Mouse (Mus musculus): ENCODE data around the gene Gab3. TPM values are rescaled to one million over a fixed set of nuclear protein-coding genes. Genes with fewer than 3 reads are reported as not detected.
A peak's percentile ranks its signal among the peaks of the same experiment; 100 is the strongest.

Gab3 gene
- total and polyA plus RNA-seq, 2 experiments from 2014 or later: 2.3 to 3.5 TPM

DNA sequence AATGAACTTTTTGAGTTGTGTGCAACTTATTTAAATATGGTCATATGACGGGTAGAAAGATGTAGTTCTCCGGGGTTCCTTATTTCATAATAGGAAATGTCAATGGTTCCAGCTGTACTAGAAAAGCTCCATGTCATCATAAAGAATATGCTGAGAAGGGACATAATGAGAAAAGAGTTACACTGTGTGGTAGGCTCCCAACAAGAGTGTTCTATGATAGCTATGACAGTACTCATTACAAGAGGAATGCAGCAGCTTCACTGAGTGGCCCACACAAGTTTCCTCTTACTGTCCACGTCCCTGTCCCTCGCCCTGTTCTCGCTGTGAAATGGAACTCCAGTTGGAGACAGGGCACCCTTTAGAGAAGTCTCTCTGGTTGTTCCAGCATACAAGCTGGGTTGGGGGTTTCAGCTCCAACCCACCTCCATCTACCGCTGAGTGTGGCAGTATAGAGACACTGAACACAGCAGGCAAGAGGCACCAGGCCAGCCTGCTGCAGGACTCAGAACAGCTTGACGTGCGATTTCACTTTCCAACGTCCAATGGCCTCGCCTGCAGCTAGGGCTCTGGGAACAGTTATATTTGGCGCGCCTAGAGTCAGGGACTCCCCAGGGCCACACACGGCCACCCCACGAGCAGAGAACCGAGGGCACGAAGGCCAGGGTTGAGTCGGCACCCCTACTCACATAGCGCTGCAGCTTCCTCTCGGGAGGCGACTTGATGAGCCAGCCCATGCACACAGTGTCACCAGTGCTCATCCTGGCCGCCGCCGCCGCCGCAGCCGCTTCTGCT lies 1.1 kb downstream of the Gab3 start:
- Histone ChIP-seq H3K9me3 (ENCODE audit: low read length) (no peaks in the 10 kb centered on the region), H3K9ac (replicated peaks; ENCODE audit: low read length) (peak overlapping the region; percentile 30; the same call in 1 of the 2 replicates), H3K27ac (peak overlapping the region; percentile 32; the same call in 1 of the 2 replicates), H3K4me1 (ENCODE audit: insufficient read depth, low read length) (no peaks in the 10 kb centered on the region), H3K4me2 (ENCODE audit: low read depth, low read length) (peak overlapping the region; percentile 58), H3K4me3 (ENCODE audit: low read length) (peak overlapping the region; percentile 46), H3K27me3 (ENCODE audit: insufficient read depth, low read length) (no peaks in the 10 kb centered on the region), H3K36me3 (ENCODE audit: insufficient read depth, low read length) (no peaks in the 10 kb centered on the region)
- TF ChIP-seq CTCF (IDR thresholded peaks at IDR 0.05; ENCODE audit: low read depth): no peak
- DNase-seq (ENCODE audit: low spot score) (peak; percentile 10), ATAC-seq (peak; percentile 91)
- 37% methylated on average over 25 of the region's 26 CpGs for WGBS

DNA sequence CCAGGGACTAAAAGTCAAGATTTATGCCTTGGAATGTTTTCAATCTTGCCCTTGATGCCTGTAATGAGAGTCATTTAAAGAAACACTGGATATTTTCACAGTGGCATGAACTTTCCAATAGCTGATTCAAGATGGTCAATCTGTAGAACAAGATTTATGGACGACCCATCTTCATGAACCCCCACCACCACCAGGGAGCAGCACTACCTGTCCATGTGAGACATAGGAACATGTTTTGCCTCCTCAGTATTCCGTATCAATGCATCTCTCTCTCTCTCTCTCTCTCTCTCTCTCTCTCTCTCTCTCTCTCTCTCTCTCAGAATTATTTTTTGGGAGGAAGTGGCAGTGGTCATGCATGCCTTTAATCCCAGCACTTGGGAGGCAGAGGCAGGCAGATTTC lies 2.9 kb downstream of the Gab3 start:
- TF ChIP-seq CTCF (IDR thresholded peaks at IDR 0.05; ENCODE audit: low read depth): 0 out of 2 replicates have a peak, but pooled peaks have one; percentile 4
- Histone ChIP-seq H3K27ac (no peak overlapping the region), H3K9ac (replicated peaks; ENCODE audit: low read length) (no peak overlapping the region), H3K27me3 (ENCODE audit: insufficient read depth, low read length) (no peaks in the 10 kb centered on the region), H3K9me3 (ENCODE audit: low read length) (no peaks in the 10 kb centered on the region), H3K4me2 (ENCODE audit: low read depth, low read length) (no peak overlapping the region), H3K4me3 (ENCODE audit: low read length) (no peak overlapping the region), H3K36me3 (ENCODE audit: insufficient read depth, low read length) (no peaks in the 10 kb centered on the region), H3K4me1 (ENCODE audit: insufficient read depth, low read length) (no peaks in the 10 kb centered on the region)
- no peak for DNase-seq (ENCODE audit: low spot score)
- WGBS: 60% methylated on average over 2 of the region's 2 CpGs
- ATAC-seq: no peak

GRCm38 (mm10) chrX:75056120-75056775 lies 29.0 kb downstream of the Gab3 start:
- Histone ChIP-seq H3K4me3 (ENCODE audit: low read length) (no peak overlapping the region), H3K4me1 (ENCODE audit: insufficient read depth, low read length) (no peaks in the 10 kb centered on the region), H3K9me3 (ENCODE audit: low read length) (no peaks in the 10 kb centered on the region), H3K27me3 (ENCODE audit: insufficient read depth, low read length) (no peaks in the 10 kb centered on the region), H3K27ac (no peak overlapping the region), H3K9ac (replicated peaks; ENCODE audit: low read length) (no peak overlapping the region), H3K36me3 (ENCODE audit: insufficient read depth, low read length) (no peaks in the 10 kb centered on the region), H3K4me2 (ENCODE audit: low read depth, low read length) (no peak overlapping the region)
- TF ChIP-seq CTCF (IDR thresholded peaks at IDR 0.05; ENCODE audit: low read depth): no peak
- DNase-seq (ENCODE audit: low spot score) (no peak), ATAC-seq (no peak)
- WGBS: 93% methylated on average over 2 of the region's 2 CpGs

DNA sequence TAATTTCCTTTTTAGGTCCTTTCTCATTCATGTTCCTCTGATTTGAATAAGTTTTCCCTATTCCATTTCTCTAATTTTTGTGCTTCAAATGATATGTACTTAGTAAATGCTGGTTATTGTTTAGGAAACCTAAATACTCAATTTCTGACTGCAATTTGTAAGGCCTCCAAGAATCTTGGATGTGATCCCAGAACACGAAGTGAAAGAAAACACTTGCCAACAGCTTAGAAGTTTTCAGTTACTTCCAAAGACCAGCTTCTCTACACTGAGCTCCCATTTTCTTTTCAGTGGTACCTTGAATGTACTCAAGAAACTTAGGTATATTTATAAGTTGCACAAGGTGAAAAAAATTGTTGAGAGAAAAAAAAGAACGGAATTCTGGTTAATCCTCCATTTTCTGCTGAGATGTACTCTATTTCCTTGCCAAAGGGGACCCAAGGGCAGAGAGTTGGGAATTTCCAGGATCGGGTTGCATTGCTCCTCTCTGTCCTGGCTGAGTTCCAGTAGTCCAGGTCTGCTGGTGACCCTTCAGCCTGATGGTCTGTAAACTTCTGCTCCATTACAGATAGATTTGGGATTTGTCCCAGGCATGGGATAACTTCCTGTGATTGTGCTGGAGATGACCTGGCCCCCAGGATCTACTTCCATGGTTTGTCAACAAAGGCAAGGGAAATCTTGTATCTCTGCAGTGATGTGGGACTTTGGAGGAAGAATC lies 38.2 kb downstream of the Gab3 start:
- TF ChIP-seq CTCF (IDR thresholded peaks at IDR 0.05; ENCODE audit: low read depth): no peak
- no peaks in the 10 kb centered on the region for H3K36me3 ChIP-seq (ENCODE audit: insufficient read depth, low read length)
- DNase-seq (ENCODE audit: low spot score) (peak; percentile 26), ATAC-seq (no peak)
- 0 out of 2 replicates have a peak overlapping the region, but pooled peaks have one; percentile 18 for H3K4me2 ChIP-seq (ENCODE audit: low read depth, low read length)
- H3K9ac ChIP-seq (replicated peaks; ENCODE audit: low read length): no peak overlapping the region
- 50% methylated on average over 3 of the region's 3 CpGs for WGBS
- H3K27me3 ChIP-seq (ENCODE audit: insufficient read depth, low read length): no peaks in the 10 kb centered on the region
- H3K4me3 ChIP-seq (ENCODE audit: low read length): no peak overlapping the region
- H3K4me1 ChIP-seq (ENCODE audit: insufficient read depth, low read length): no peaks in the 10 kb centered on the region
- no peak overlapping the region for H3K27ac ChIP-seq
- no peaks in the 10 kb centered on the region for H3K9me3 ChIP-seq (ENCODE audit: low read length)

DNA sequence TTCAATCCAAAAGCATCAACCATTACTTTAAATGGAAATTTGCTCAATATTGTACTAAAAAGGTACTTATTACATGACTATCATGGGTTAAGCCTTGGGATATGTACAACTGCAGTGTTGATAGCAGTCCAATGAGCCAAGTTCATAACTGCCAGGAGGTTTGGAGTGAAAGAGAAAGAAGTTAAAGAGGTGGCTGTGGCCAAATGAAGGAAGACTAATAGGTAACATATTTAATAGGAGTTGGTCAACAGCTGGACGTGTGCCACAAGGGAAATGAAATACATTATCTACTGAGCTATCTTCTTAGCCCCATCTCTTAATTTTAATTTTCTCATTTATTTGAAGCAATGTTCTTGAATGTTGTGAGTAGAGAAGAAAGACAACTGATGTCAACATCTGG lies 39.3 kb downstream of the Gab3 start:
- no peaks in the 10 kb centered on the region for H3K4me1 ChIP-seq (ENCODE audit: insufficient read depth, low read length)
- no peaks in the 10 kb centered on the region for H3K36me3 ChIP-seq (ENCODE audit: insufficient read depth, low read length)
- H3K27me3 ChIP-seq (ENCODE audit: insufficient read depth, low read length): no peaks in the 10 kb centered on the region
- H3K27ac ChIP-seq: no peak overlapping the region
- no peak overlapping the region for H3K4me3 ChIP-seq (ENCODE audit: low read length)
- DNase-seq (ENCODE audit: low spot score) (no peak), ATAC-seq (no peak)
- no peaks in the 10 kb centered on the region for H3K9me3 ChIP-seq (ENCODE audit: low read length)
- TF ChIP-seq CTCF (IDR thresholded peaks at IDR 0.05; ENCODE audit: low read depth): no peak
- no peak overlapping the region for H3K4me2 ChIP-seq (ENCODE audit: low read depth, low read length)
- H3K9ac ChIP-seq (replicated peaks; ENCODE audit: low read length): no peak overlapping the region
- 81% methylated on average over 1 of the region's 1 CpGs for WGBS

GRCm38 (mm10) chrX:75044595-75044994 lies 40.7 kb downstream of the Gab3 start:
- Histone ChIP-seq H3K4me3 (ENCODE audit: low read length) (no peak overlapping the region), H3K4me1 (ENCODE audit: insufficient read depth, low read length) (no peaks in the 10 kb centered on the region), H3K4me2 (ENCODE audit: low read depth, low read length) (no peak overlapping the region)

More at GRCm38 (mm10) chrX:75044595-75044994, 40.7 kb downstream of the Gab3 start:
- ATAC-seq (no peak), DNase-seq (ENCODE audit: low spot score) (no peak)
- H3K9me3 ChIP-seq (ENCODE audit: low read length): no peaks in the 10 kb centered on the region
- H3K27me3 ChIP-seq (ENCODE audit: insufficient read depth, low read length): no peaks in the 10 kb centered on the region
- H3K36me3 ChIP-seq (ENCODE audit: insufficient read depth, low read length): no peaks in the 10 kb centered on the region
- no peak for TF ChIP-seq CTCF (IDR thresholded peaks at IDR 0.05; ENCODE audit: low read depth)
- no peak overlapping the region for H3K27ac ChIP-seq
- 60% methylated on average over 4 of the region's 4 CpGs for WGBS
- H3K9ac ChIP-seq (replicated peaks; ENCODE audit: low read length): no peak overlapping the region

Data from hindbrain, postnatal 0 days (tissue).